Mouse (Mus musculus) splenic B cell, adult 2 months (primary cell): ENCODE data around the gene Gm49027.
"Not testable (repeated sequence)": the region's sequence is repeated elsewhere in the genome, so short reads cannot be mapped to it uniquely, and the experiment has no call there.

Source experiments
- DNase-seq: peaks from one replicate; pipeline ENCODE4 v3.0.0-alpha.2; 2011; ENCODE audit warnings: low read depth, low spot score
- H3K27me3 ChIP-seq: 2 replicates; pipeline ENCODE4 v1.6.1; 2012; ENCODE audit warnings: mild to moderate bottlenecking, low read length, moderate library complexity, mixed read lengths; ENCODE audit not compliant: control insufficient read depth, poor library complexity, insufficient read depth, severe bottlenecking
- H3K36me3 ChIP-seq: 2 replicates; pipeline ENCODE4 v1.6.1; 2012; ENCODE audit warnings: mild to moderate bottlenecking, low read length, moderate library complexity, mixed read lengths; ENCODE audit not compliant: control insufficient read depth, poor library complexity, insufficient read depth, severe bottlenecking

The Gm49027 gene

GRCm38 (mm10) chr5:123520666-123521065 lies 4.6 kb downstream of the Gm49027 start:
- no peak for DNase-seq
- H3K36me3 ChIP-seq = no peaks in the 10 kb centered on the region
- H3K27me3 ChIP-seq = no peaks in the 10 kb centered on the region

GRCm38 (mm10) chr5:123514871-123515270 lies 10.4 kb downstream of the Gm49027 start:
- H3K36me3 ChIP-seq = no peaks in the 10 kb centered on the region; the same call in 1 of the 2 replicates
- no peak for DNase-seq
- H3K27me3 ChIP-seq = no peaks in the 10 kb centered on the region

GRCm38 (mm10) chr5:123512102-123512501 lies 13.2 kb downstream of the Gm49027 start:
- Histone ChIP-seq H3K36me3 (no peaks in the 10 kb centered on the region; the same call in 1 of the 2 replicates), H3K27me3 (no peaks in the 10 kb centered on the region)
- no peak for DNase-seq

GRCm38 (mm10) chr5:123511426-123511825 lies 13.9 kb downstream of the Gm49027 start:
- DNase-seq, H3K27me3 ChIP-seq, H3K36me3 ChIP-seq: not testable (repeated sequence)

- DNase-seq = no peak
- Histone ChIP-seq H3K36me3 (no peaks in the 10 kb centered on the region; the same call in 1 of the 2 replicates), H3K27me3 (no peaks in the 10 kb centered on the region)
Measured at GRCm38 (mm10) chr5:123510160-123510559, 15.1 kb downstream of the Gm49027 start, which contains the start of gene B3gnt4. B3gnt4 (plus strand) TSS chr5:123510460.

- no peaks in the 10 kb centered on the region for H3K36me3 ChIP-seq
- DNase-seq = no peak
- no peaks in the 10 kb centered on the region for H3K27me3 ChIP-seq
Measured at GRCm38 (mm10) chr5:123508921-123509320, 16.4 kb downstream of the Gm49027 start.

GRCm38 (mm10) chr5:123507936-123508723 lies 17.2 kb downstream of the Gm49027 start:
- H3K27me3 ChIP-seq = no peaks in the 10 kb centered on the region
- H3K36me3 ChIP-seq = no peaks in the 10 kb centered on the region
- DNase-seq = peak; percentile 83

GRCm38 (mm10) chr5:123501973-123502372 lies 23.3 kb downstream of the Gm49027 start:
- no peaks in the 10 kb centered on the region for H3K27me3 ChIP-seq
- H3K36me3 ChIP-seq = no peaks in the 10 kb centered on the region
- DNase-seq = no peak

- Histone ChIP-seq H3K36me3 (no peaks in the 10 kb centered on the region), H3K27me3 (no peaks in the 10 kb centered on the region)
- peak; percentile 74 for DNase-seq
Measured at GRCm38 (mm10) chr5:123499717-123500116, 25.6 kb downstream of the Gm49027 start.

- no peak for DNase-seq
- no peaks in the 10 kb centered on the region for H3K36me3 ChIP-seq
- no peaks in the 10 kb centered on the region; the same call in 1 of the 2 replicates for H3K27me3 ChIP-seq
Measured at GRCm38 (mm10) chr5:123489935-123490334, 35.4 kb downstream of the Gm49027 start.

- DNase-seq = no peak
- H3K36me3 ChIP-seq = no peaks in the 10 kb centered on the region
- no peaks in the 10 kb centered on the region; the same call in 1 of the 2 replicates for H3K27me3 ChIP-seq
Measured at GRCm38 (mm10) chr5:123489112-123489785, 36.0 kb downstream of the Gm49027 start, which contains the start of the genes Lrrc43 and Il31. Lrrc43 (plus strand) TSS chr5:123489305. Il31 (minus strand) TSS chr5:123489489.

GRCm38 (mm10) chr5:123487659-123488395 lies 37.5 kb downstream of the Gm49027 start:
- H3K27me3 ChIP-seq = no peaks in the 10 kb centered on the region; the same call in 1 of the 2 replicates
- no peaks in the 10 kb centered on the region for H3K36me3 ChIP-seq
- peak; percentile 39 for DNase-seq

GRCm38 (mm10) chr5:123473817-123474216 lies 51.5 kb downstream of the Gm49027 start:
- no peak for DNase-seq
- Histone ChIP-seq H3K27me3 (no peaks in the 10 kb centered on the region), H3K36me3 (no peaks in the 10 kb centered on the region)

GRCm38 (mm10) chr5:123470784-123471400 lies 54.4 kb downstream of the Gm49027 start:
- no peaks in the 10 kb centered on the region for H3K27me3 ChIP-seq
- no peaks in the 10 kb centered on the region for H3K36me3 ChIP-seq
- peak; percentile 31 for DNase-seq
